Mouse (Mus musculus) stomach, postnatal 0 days (tissue): ENCODE measurements at regions not wholly inside any gene's neighbourhood (a gene's known extent, or its start where the extent isn't known, plus 50 kb on each side); places are given as distances from the start of the nearest gene placed in this dataset.

ENCODE experiments used
- CTCF ChIP-seq: IDR thresholded peaks from 2 replicates; pipeline ENCODE4 v1.5.1; 2016; ENCODE audit warnings: antibody characterized with exemption, low read depth, mild to moderate bottlenecking, moderate library complexity
- EP300 ChIP-seq: optimal IDR thresholded peaks from 2 replicates; pipeline ENCODE3; 2016; ENCODE audit warnings: antibody characterized with exemption

- TF ChIP-seq CTCF (no peak), EP300 (no peak)
These were observed 134.6 kb upstream of the Smim23 start for GRCm38 (mm10) chr11:32958961-32959360.
